In the genomic region with DNA sequence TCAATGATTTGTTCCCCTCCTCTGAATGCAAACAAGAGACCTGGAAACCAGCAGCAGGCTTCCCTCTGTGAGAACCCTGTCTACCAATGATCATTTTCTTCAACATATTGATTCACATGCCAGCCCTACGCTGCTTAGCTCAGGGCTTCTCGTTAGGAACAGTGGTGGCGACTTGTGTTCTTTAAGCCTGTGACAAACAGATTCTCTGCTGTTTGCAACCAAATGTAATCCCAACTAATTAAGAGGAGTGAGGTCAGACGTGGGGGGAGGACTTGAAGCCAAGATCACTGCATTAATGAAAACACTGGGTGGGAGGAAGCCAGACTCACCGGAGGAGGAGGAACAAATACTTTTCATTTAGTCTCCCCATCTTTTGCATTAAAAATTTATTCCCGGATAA, we compare ENCODE assay signal across 28 mouse cellular contexts. TPM values are rescaled to one million over a fixed set of nuclear protein-coding genes. Genes with fewer than 3 reads are reported as not detected.
"Had no signal": no experiment of that assay in that cellular context is flagged by ENCODE, and none has a peak within 500 bp of the region (broad histone marks: within the 10 kb centered on the region; RNA-seq: fewer than 3 reads in every experiment).

No protein-coding gene starts in this region.

- H3K27ac ChIP-seq: heart, embryonic 10.5 days; hindbrain, embryonic 13.5 days; intestine, embryonic 15.5 days; layer of hippocampus, adult 2 months; left cerebral cortex, adult 2 months; limb, embryonic 10.5 days; limb, embryonic 12.5 days; liver, embryonic 13.5 days had no signal

- H3K4me2 ChIP-seq: heart, embryonic 12.5 days; hindbrain, embryonic 13.5 days; intestine, embryonic 15.5 days; limb, embryonic 12.5 days; liver, embryonic 11.5 days; liver, embryonic 13.5 days had no signal

- H3K36me3 ChIP-seq: heart, embryonic 10.5 days; heart, embryonic 12.5 days; hindbrain, embryonic 13.5 days; intestine, embryonic 15.5 days; limb, embryonic 10.5 days; limb, embryonic 12.5 days; liver, embryonic 13.5 days had no signal

- H3K4me1 ChIP-seq: heart, embryonic 10.5 days; heart, embryonic 12.5 days; hindbrain, embryonic 13.5 days; intestine, embryonic 15.5 days; limb, embryonic 10.5 days; limb, embryonic 12.5 days; liver, embryonic 13.5 days had no signal

- H3K9me3 ChIP-seq: heart, embryonic 10.5 days; heart, embryonic 12.5 days; hindbrain, embryonic 13.5 days; intestine, embryonic 15.5 days; limb, embryonic 10.5 days; liver, embryonic 13.5 days had no signal

- H3K9ac ChIP-seq: heart, embryonic 12.5 days; hindbrain, embryonic 13.5 days; intestine, embryonic 15.5 days; limb, embryonic 12.5 days; liver, embryonic 13.5 days had no signal

- H3K27me3 ChIP-seq: heart, embryonic 12.5 days; hindbrain, embryonic 13.5 days; intestine, embryonic 15.5 days; limb, embryonic 12.5 days; liver, embryonic 13.5 days had no signal

- DNase-seq: gastrocnemius, postnatal 14 days; gastrocnemius, postnatal 36 days; heart, adult 18-20 months; heart, postnatal 10 days; heart, postnatal 4 days; kidney, adult 18-20 months; kidney, adult 8-10 months; kidney, postnatal 10 days; kidney, postnatal 25 days; kidney, postnatal 4 days; liver; liver, embryonic 13.5 days had no signal

- H3K4me3 ChIP-seq: heart, embryonic 10.5 days; heart, embryonic 12.5 days; hindbrain, embryonic 13.5 days; intestine, embryonic 15.5 days; layer of hippocampus, adult 2 months; left cerebral cortex, adult 2 months; limb, embryonic 10.5 days; limb, embryonic 12.5 days; liver, embryonic 13.5 days had no signal

- ATAC-seq: hindbrain, embryonic 16.5 days; inflammation-experienced regulatory T-cells, adult 6 months; intestine, embryonic 15.5 days; intestine, postnatal 0 days had no signal

RNA-seq across cellular contexts. Expression of a gene that starts 27.6 kb away (rescaled TPM):
- total RNA-seq: gastrocnemius, adult 18-20 months; gastrocnemius, adult 8-10 months; gastrocnemius, postnatal 14 days; gastrocnemius, postnatal 36 days; granulocyte monocyte progenitor cell, adult 5-6 weeks; heart, adult 8-10 months; heart, postnatal 10 days had no signal
- polyA plus RNA-seq: inflammation-experienced regulatory T-cells, adult 6 months; liver, embryonic 11.5 days; liver, embryonic 13.5 days had no signal
